Mouse (Mus musculus) MEL (cell line): Measurements from ENCODE around the gene Eif2b5. TPM values are rescaled to one million over a fixed set of nuclear protein-coding genes. Genes with fewer than 3 reads are reported as not detected.
A peak's percentile ranks its signal among the peaks of the same experiment; 100 is the strongest.
"Not testable (repeated sequence)": the region's sequence is repeated elsewhere in the genome, so short reads cannot be mapped to it uniquely, and the experiment has no call there.

Experiments used
- DNase-seq: peaks from one replicate; pipeline ENCODE4 v3.0.0; 2011; ENCODE audit warnings: low read depth, low spot score
- H3K27ac ChIP-seq: 2 replicates; pipeline ENCODE4 v1.5.1; 2012; ENCODE audit warnings: low read depth, mild to moderate bottlenecking, control low read depth, low read length, moderate library complexity; ENCODE audit not compliant: control insufficient read depth
- H3K27me3 ChIP-seq, 2 experiments: fragments of 150-350 bp in 1 of 2; sonication (generic) in 1 of 2; 2 replicates each; pipeline ENCODE4 v1.6.1; 2012; ENCODE audit warnings: low read length in 2 of 2, mild to moderate bottlenecking in 2 of 2, improper control_type of control experiment in 1 of 2, moderate library complexity in 1 of 2; ENCODE audit not compliant: insufficient read depth in 2 of 2, control insufficient read depth in 1 of 2
- H3K36me3 ChIP-seq, 2 experiments: 2 replicates each; pipeline ENCODE4 v1.6.1; 2012 to 2014; ENCODE audit warnings: low read length in 2 of 2, improper control_type of control experiment in 1 of 2, inconsistent platforms in 1 of 2, mild to moderate bottlenecking in 1 of 2; ENCODE audit not compliant: insufficient read depth in 2 of 2, control insufficient read depth in 1 of 2
- H3K4me1 ChIP-seq, 2 experiments: fragments of 150-350 bp in 1 of 2; sonication (generic) in 1 of 2; 2 replicates each; pipeline ENCODE4 v1.6.1; 2012; ENCODE audit warnings: low read length in 2 of 2, improper control_type of control experiment in 1 of 2, mild to moderate bottlenecking in 1 of 2; ENCODE audit not compliant: insufficient read depth in 2 of 2, control insufficient read depth in 1 of 2
- H3K4me3 ChIP-seq, 2 experiments: fragments of 150-350 bp in 1 of 2; sonication (generic) in 1 of 2; 2 replicates each; pipeline ENCODE4 v1.5.1; 2012; ENCODE audit warnings: low read depth in 2 of 2, low read length in 2 of 2, mild to moderate bottlenecking in 2 of 2, moderate library complexity in 2 of 2, control low read depth in 1 of 2, improper control_type of control experiment in 1 of 2; ENCODE audit not compliant: control insufficient read depth in 1 of 2, insufficient read depth in 1 of 2
- H3K79me2 ChIP-seq: 2 replicates; pipeline ENCODE4 v1.6.1; 2012; ENCODE audit warnings: mild to moderate bottlenecking, low read length, moderate library complexity; ENCODE audit not compliant: control insufficient read depth, poor library complexity, insufficient read depth
- H3K9ac ChIP-seq: 2 replicates; pipeline ENCODE4 v1.6.1; 2012; ENCODE audit warnings: low read depth, mild to moderate bottlenecking, control low read depth, low read length, moderate library complexity; ENCODE audit not compliant: control insufficient read depth, poor library complexity, severe bottlenecking
- H3K9me3 ChIP-seq: fragments of 150-350 bp; sonication (generic); replicated peaks from 2 replicates; pipeline ENCODE4 v1.6.1; 2012; ENCODE audit warnings: mild to moderate bottlenecking, low read length, improper control_type of control experiment, moderate library complexity; ENCODE audit not compliant: insufficient read depth
- CTCF ChIP-seq, 3 experiments: IDR thresholded peaks in 2 of 3; conservative IDR thresholded peaks in 1 of 3; 2 replicates each; pipeline ENCODE4 v1.5.1; 2011 to 2012; ENCODE audit warnings: low read length in 3 of 3, low read depth in 2 of 3, mild to moderate bottlenecking in 2 of 3, improper control_type of control experiment in 1 of 3, inconsistent platforms in 1 of 3, mixed read lengths in 1 of 3, moderate library complexity in 1 of 3; ENCODE audit not compliant: control insufficient read depth in 1 of 3, insufficient read depth in 1 of 3, poor library complexity in 1 of 3, severe bottlenecking in 1 of 3
- ELF1 ChIP-seq: IDR thresholded peaks from 2 replicates; pipeline ENCODE4 v1.6.1; 2014; ENCODE audit warnings: low read depth, mild to moderate bottlenecking, inconsistent platforms, low read length, improper control_type of control experiment, moderate library complexity
- HCFC1 ChIP-seq: IDR thresholded peaks from 2 replicates; pipeline ENCODE4 v1.6.1; 2012; ENCODE audit warnings: low read depth, mild to moderate bottlenecking, inconsistent platforms, low read length, improper control_type of control experiment, moderate library complexity
- MAFK ChIP-seq: IDR thresholded peaks from 2 replicates; pipeline ENCODE4 v1.6.1; 2011; ENCODE audit warnings: low read depth, mild to moderate bottlenecking, low read length, improper control_type of control experiment, borderline replicate concordance
- MEF2A ChIP-seq: IDR thresholded peaks from 2 replicates; pipeline ENCODE4 v1.6.1; 2014; ENCODE audit warnings: low read depth, mild to moderate bottlenecking, inconsistent platforms, low read length, improper control_type of control experiment; ENCODE audit not compliant: poor library complexity, insufficient replicate concordance, severe bottlenecking; ENCODE audit errors: extremely low read depth
- MYB ChIP-seq: IDR thresholded peaks from 2 replicates; pipeline ENCODE4 v1.6.1; 2011; ENCODE audit warnings: mild to moderate bottlenecking, low read depth, low read length, improper control_type of control experiment
- MYC ChIP-seq: IDR thresholded peaks from 2 replicates; pipeline ENCODE4 v1.6.1; 2011; ENCODE audit warnings: low read depth, mild to moderate bottlenecking, low read length, improper control_type of control experiment, moderate library complexity
- NELFE ChIP-seq: IDR thresholded peaks from 2 replicates; pipeline ENCODE4 v1.6.1; 2011; ENCODE audit warnings: low read depth, low read length, improper control_type of control experiment
- POLR2A ChIP-seq, 2 experiments: IDR thresholded peaks; 2 replicates each; pipeline ENCODE4 v1.6.1; 2011 to 2012; ENCODE audit warnings: low read length in 2 of 2, mild to moderate bottlenecking in 2 of 2, control low read depth in 1 of 2, improper control_type of control experiment in 1 of 2, low read depth in 1 of 2, moderate library complexity in 1 of 2; ENCODE audit not compliant: control insufficient read depth in 1 of 2, insufficient read depth in 1 of 2, poor library complexity in 1 of 2
- POLR2AphosphoS2 ChIP-seq: IDR thresholded peaks from 2 replicates; pipeline ENCODE4 v1.6.1; 2011; ENCODE audit warnings: low read length, improper control_type of control experiment
- RAD21 ChIP-seq: IDR thresholded peaks from 2 replicates; pipeline ENCODE4 v1.6.1; 2011; ENCODE audit warnings: mild to moderate bottlenecking, low read depth, low read length, improper control_type of control experiment
- TAL1 ChIP-seq: IDR thresholded peaks from 2 replicates; pipeline ENCODE4 v1.6.1; 2012; ENCODE audit warnings: mild to moderate bottlenecking, inconsistent platforms, low read length, moderate library complexity, mixed read lengths
- TBP ChIP-seq: IDR thresholded peaks from 2 replicates; pipeline ENCODE4 v1.8.0; 2011; ENCODE audit warnings: low read depth, low read length, improper control_type of control experiment
- ZKSCAN1 ChIP-seq: IDR thresholded peaks from 2 replicates; pipeline ENCODE4 v1.6.1; 2012; ENCODE audit warnings: low read depth, mild to moderate bottlenecking, inconsistent platforms, low read length, improper control_type of control experiment, moderate library complexity
- ZMIZ1 ChIP-seq: IDR thresholded peaks from 2 replicates; pipeline ENCODE4 v1.6.1; 2012; ENCODE audit warnings: low read depth, mild to moderate bottlenecking, inconsistent platforms, low read length, improper control_type of control experiment, moderate library complexity
- polyA plus RNA-seq, 2 experiments: library from polyadenylated mRNA; stranded (reverse) in 1 of 2; unstranded in 1 of 2; fragments of >175 nt in 1 of 2; fragments of >200 nt in 1 of 2; gene quantifications; 2 replicates each; pipeline versions ENCODE4 v1.2.1 to v1.2.4; 2012; ENCODE audit warnings: low replicate concordance in 2 of 2, low read depth in 1 of 2; ENCODE audit not compliant: insufficient read length in 2 of 2, insufficient read depth in 1 of 2, missing spikeins in 1 of 2
- total RNA-seq: library from RNA; depleted of rRNA; stranded (reverse); fragments of 300-350 nt; gene quantifications from 2 replicates; pipeline ENCODE4 v1.2.3, GENCODE M21; 2012

The Eif2b5 gene
- total and polyA plus RNA-seq, 3 experiments, result 91.1 to 131 (median 115) TPM

GRCm38 (mm10) chr16:20498677-20499475 is at the start of gene Eif2b5 (continued):
- TF ChIP-seq NELFE (peak; percentile 91), POLR2A (IDR thresholded peaks at IDR 0.05; ENCODE audit: control insufficient read depth in 1 of 2, insufficient read depth in 1 of 2, low read depth in 1 of 2, low read length in 2 of 2, poor library complexity in 1 of 2) (peak; percentile 92 to 98), TAL1 (no peak), TBP (peak; percentile 73; the same call in 1 of the 2 replicates), MYB (no peak; the same call in 1 of the 2 replicates), ZKSCAN1 (no peak)

- Histone ChIP-seq H3K9me3 (no peaks in the 10 kb centered on the region), H3K4me1 (no peaks in the 10 kb centered on the region), H3K79me2 (no peaks in the 10 kb centered on the region), H3K27me3 (no peaks in the 10 kb centered on the region), H3K27ac (no peak overlapping the region), H3K9ac (no peak overlapping the region), H3K36me3 (no peaks in the 10 kb centered on the region), H3K4me3 (no peak overlapping the region)
- no peak for DNase-seq
- TF ChIP-seq ZMIZ1, result no peak
These were observed 46.8 kb upstream of the Eif2b5 start for GRCm38 (mm10) chr16:20451774-20452173.

- peak; percentile 37 for DNase-seq
These were observed 44.4 kb upstream of the Eif2b5 start for GRCm38 (mm10) chr16:20454155-20454654.

GRCm38 (mm10) chr16:20456106-20456505 is 42.5 kb upstream of the Eif2b5 start:
- TF ChIP-seq RAD21, result no peak
- TF ChIP-seq MEF2A, result no peak
- TF ChIP-seq TAL1, result no peak
- no peak for TF ChIP-seq ZMIZ1
- no peak for TF ChIP-seq POLR2AphosphoS2
- no peak for DNase-seq
- H3K79me2 ChIP-seq, result no peaks in the 10 kb centered on the region
- H3K4me3 ChIP-seq, result no peak overlapping the region
- H3K36me3 ChIP-seq, result no peaks in the 10 kb centered on the region; a peak in 1 of 4 replicates
- no peaks in the 10 kb centered on the region for H3K27me3 ChIP-seq
- no peak overlapping the region for H3K9ac ChIP-seq
- no peak overlapping the region for H3K27ac ChIP-seq
- H3K4me1 ChIP-seq, result no peaks in the 10 kb centered on the region; a peak in 1 of 4 replicates
- no peaks in the 10 kb centered on the region for H3K9me3 ChIP-seq

More at GRCm38 (mm10) chr16:20454155-20454654, 44.4 kb upstream of the Eif2b5 start:
- Histone ChIP-seq H3K4me3 (no peak overlapping the region), H3K9me3 (no peaks in the 10 kb centered on the region), H3K27ac (no peak overlapping the region), H3K79me2 (no peaks in the 10 kb centered on the region), H3K36me3 (no peaks in the 10 kb centered on the region; a peak in 1 of 4 replicates), H3K4me1 (no peaks in the 10 kb centered on the region; a peak in 1 of 4 replicates), H3K9ac (no peak overlapping the region), H3K27me3 (no peaks in the 10 kb centered on the region)
- TF ChIP-seq POLR2A (IDR thresholded peaks at IDR 0.05; ENCODE audit: control insufficient read depth in 1 of 2, insufficient read depth in 1 of 2, low read depth in 1 of 2, low read length in 2 of 2, poor library complexity in 1 of 2), result no peak
- no peak for TF ChIP-seq MYC
- TF ChIP-seq MEF2A, result no peak
- TF ChIP-seq ELF1, result no peak
- TF ChIP-seq POLR2AphosphoS2, result no peak
- no peak for TF ChIP-seq MAFK
- no peak for TF ChIP-seq CTCF (IDR thresholded peaks at IDR 0.05 in 2 of 3, conservative IDR thresholded peaks at IDR 0.05 in 1 of 3; ENCODE audit: control insufficient read depth in 1 of 3, insufficient read depth in 1 of 3, low read depth in 2 of 3, low read length in 3 of 3, poor library complexity in 1 of 3, severe bottlenecking in 1 of 3)
- no peak for TF ChIP-seq HCFC1

GRCm38 (mm10) chr16:20458736-20459135 is 39.9 kb upstream of the Eif2b5 start:
- not testable (repeated sequence) for H3K4me3 ChIP-seq, H3K4me1 ChIP-seq, H3K9me3 ChIP-seq, H3K27me3 ChIP-seq, H3K9ac ChIP-seq, H3K79me2 ChIP-seq, DNase-seq, H3K27ac ChIP-seq, H3K36me3 ChIP-seq
